Mouse (Mus musculus) erythroblast, embryonic 14.5 days (primary cell): ENCODE measurements around the gene Tnrc6a.

Experiments used
- GATA1 ChIP-seq: IDR thresholded peaks from 2 replicates; pipeline ENCODE4 v1.6.1; 2012; ENCODE audit warnings: low read length, inconsistent platforms, mixed read lengths
- TAL1 ChIP-seq: IDR thresholded peaks from 3 replicates; pipeline ENCODE4 v1.6.1; 2012; ENCODE audit warnings: low read length, inconsistent platforms, mixed read lengths

DNA sequence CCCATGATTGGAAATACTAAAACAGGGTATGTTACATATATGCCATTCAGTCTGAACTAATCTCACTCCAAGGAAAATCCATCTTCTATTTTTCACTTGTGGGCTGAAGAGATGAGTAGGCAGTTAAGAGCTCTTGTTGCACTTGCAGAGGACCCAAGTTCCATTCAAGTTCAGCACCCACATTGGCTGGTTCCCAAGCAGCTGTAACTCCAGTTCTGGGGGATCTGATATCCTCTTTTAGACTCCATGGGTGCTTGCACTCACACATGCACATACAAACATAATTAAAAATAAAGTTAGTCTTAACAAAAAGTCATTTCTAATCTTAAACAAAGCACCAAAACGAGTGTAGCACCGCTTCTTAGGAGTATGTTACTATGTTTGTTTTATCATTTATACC lies 5.4 kb downstream of the Tnrc6a start:
- TF ChIP-seq GATA1 (no peak), TAL1 (no peak)
